Comparison of ENCODE assay signal across 17 mouse cellular contexts in genomic region chr1:36063641-36063955, GRCm38 (mm10). TPM values are rescaled to one million over a fixed set of nuclear protein-coding genes. Genes with fewer than 3 reads are reported as not detected.
A peak's percentile ranks its signal among the peaks of the same experiment; 100 is the strongest.
DNase-seq lines count a peak whose midpoint lies in the region; ATAC-seq and TF ChIP-seq lines count a peak whose summit lies in the region.
"Had no signal": no experiment of that assay in that cellular context is flagged by ENCODE, and none has a peak within 500 bp of the region (broad histone marks: within the 10 kb centered on the region; RNA-seq: fewer than 3 reads in every experiment).

No protein-coding gene starts in this region.

- peaks cover 55% of the 10 kb centered on the region for H3K4me1 ChIP-seq in heart, embryonic 12.5 days (replicated peaks)
- H3K4me1 ChIP-seq in ES-Bruce4 (ENCODE audit: control insufficient read depth, insufficient read depth, low read length), result peaks cover 18% of the 10 kb centered on the region
- H3K4me1 ChIP-seq in embryonic facial prominence, embryonic 10.5 days, result peaks cover 58% of the 10 kb centered on the region

- no peak for TF ChIP-seq CTCF in ES-Bruce4 (IDR thresholded peaks at IDR 0.05; ENCODE audit: low read depth, low read length)

- H3K27me3 ChIP-seq in heart, embryonic 12.5 days (replicated peaks), result no peaks in the 10 kb centered on the region
- H3K27me3 ChIP-seq in ES-Bruce4 (ENCODE audit: control insufficient read depth, insufficient read depth, low read length, poor library complexity, severe bottlenecking), result no peaks in the 10 kb centered on the region
- peaks cover 24% of the 10 kb centered on the region for H3K27me3 ChIP-seq in embryonic facial prominence, embryonic 10.5 days (replicated peaks; ENCODE audit: low read depth, poor library complexity, severe bottlenecking)
- H3K27me3 ChIP-seq: hindbrain, embryonic 15.5 days had no signal

- H3K9me3 ChIP-seq in heart, embryonic 12.5 days (replicated peaks), result no peaks in the 10 kb centered on the region
- H3K9me3 ChIP-seq in ES-Bruce4 (replicated peaks; ENCODE audit: control insufficient read depth, insufficient read depth, low read length, poor library complexity, severe bottlenecking), result no peaks in the 10 kb centered on the region
- no peaks in the 10 kb centered on the region for H3K9me3 ChIP-seq in embryonic facial prominence, embryonic 10.5 days
- H3K9me3 ChIP-seq: hindbrain, embryonic 15.5 days; midbrain, embryonic 13.5 days had no signal

- ATAC-seq in heart, embryonic 12.5 days (ENCODE audit: insufficient number of reproducible peaks, low FRiP score), result no peak
- ATAC-seq: intestine, embryonic 16.5 days; midbrain, embryonic 13.5 days had no signal

- H3K9ac ChIP-seq in heart, embryonic 12.5 days, result no peak overlapping the region
- H3K9ac ChIP-seq in ES-Bruce4 (ENCODE audit: low read depth, poor library complexity, severe bottlenecking), result peak overlapping the region; percentile 26; the same call in 1 of the 2 replicates
- H3K9ac ChIP-seq: hindbrain, embryonic 15.5 days had no signal

- H3K4me3 ChIP-seq in heart, embryonic 12.5 days, result no peak overlapping the region
- H3K4me3 ChIP-seq in ES-Bruce4 (ENCODE audit: low read depth, low read length), result peak overlapping the region; percentile 3; the same call in 1 of the 2 replicates
- no peak overlapping the region for H3K4me3 ChIP-seq in embryonic facial prominence, embryonic 10.5 days
- H3K4me3 ChIP-seq: hindbrain, embryonic 15.5 days; midbrain, embryonic 13.5 days had no signal

- WGBS in heart, embryonic 12.5 days, result 72% methylated on average over 2 of the region's 2 CpGs
- WGBS in embryonic facial prominence, embryonic 10.5 days, result 75% methylated on average over 2 of the region's 2 CpGs

- no peak overlapping the region for H3K4me2 ChIP-seq in heart, embryonic 12.5 days
- H3K4me2 ChIP-seq: hindbrain, embryonic 15.5 days had no signal

- no peak for TF ChIP-seq EP300 in ES-Bruce4 (IDR thresholded peaks at IDR 0.05; ENCODE audit: insufficient read depth, low read depth, low read length)

- peak; percentile 3 for DNase-seq in heart, postnatal 4 days
- DNase-seq in right cerebral cortex, postnatal 10 days (ENCODE audit: low spot score in 2 of 2), result peak; percentile 13 to 17
- DNase-seq in right cerebral cortex, adult 2 months (ENCODE audit: low spot score in 2 of 2), result no peak
- peak; percentile 7 for DNase-seq in embryonic facial prominence, embryonic 10.5 days (ENCODE audit: low spot score)
- no peak for DNase-seq in layer of hippocampus, postnatal 14 days (ENCODE audit: low spot score in 2 of 2)
- DNase-seq: adrenal gland, postnatal 36 days; kidney, adult 9 months; kidney, postnatal 14 days; lung, adult 18-20 months; right cerebral cortex, postnatal 25 days; spleen, adult 18-20 months; thymus, postnatal 14 days had no signal

- no peak for TF ChIP-seq POLR2A in ES-Bruce4 (IDR thresholded peaks at IDR 0.05; ENCODE audit: insufficient read depth, low read length)

- no peak overlapping the region for H3K27ac ChIP-seq in heart, embryonic 12.5 days (ENCODE audit: poor library complexity, severe bottlenecking)
- H3K27ac ChIP-seq in ES-Bruce4 (ENCODE audit: insufficient read depth, low read length), result peak overlapping the region; percentile 95
- H3K27ac ChIP-seq in embryonic facial prominence, embryonic 10.5 days (replicated peaks), result no peak overlapping the region
- H3K27ac ChIP-seq: hindbrain, embryonic 15.5 days; midbrain, embryonic 13.5 days had no signal

- H3K36me3 ChIP-seq in heart, embryonic 12.5 days, result no peaks in the 10 kb centered on the region
- H3K36me3 ChIP-seq in ES-Bruce4 (ENCODE audit: control insufficient read depth, insufficient read depth, low read length, poor library complexity, severe bottlenecking), result no peaks in the 10 kb centered on the region
- no peaks in the 10 kb centered on the region for H3K36me3 ChIP-seq in embryonic facial prominence, embryonic 10.5 days (replicated peaks)
- H3K36me3 ChIP-seq: hindbrain, embryonic 15.5 days; midbrain, embryonic 13.5 days had no signal

RNA-seq across cellular contexts. Expression of gene Hs6st1, which starts 4.6 kb away (rescaled TPM):
- 10 to 100 TPM; 30.0 to 33.3 TPM for total RNA-seq in heart, postnatal 4 days (2021)
- 13.0 and 15.3 TPM in 2 replicates for polyA plus RNA-seq in heart, embryonic 12.5 days (2016; fragmentation: Nextera tagmentation; extraction: Ambion mirVana)
- 75.6 and 79.2 TPM in 2 replicates for polyA plus RNA-seq in ES-Bruce4 (2011; ENCODE audit: insufficient read depth, insufficient read length, low read depth, missing spikeins)
- polyA plus RNA-seq in embryonic facial prominence, embryonic 10.5 days (2016; fragmentation: Nextera tagmentation; extraction: Ambion mirVana), result 3.9 and 4.5 TPM in 2 replicates
- 10 to 100 TPM; 44.3 to 49.6 TPM for total RNA-seq in layer of hippocampus, postnatal 14 days (2021)

Comparison
In these comparisons a context has a peak if more than half of its experiments do, and no peak if none do; other contexts are left out.
1. DNase-seq: peak in heart, postnatal 4 days (single experiment), right cerebral cortex, postnatal 10 days (2 of 2) and embryonic facial prominence, embryonic 10.5 days (single experiment); none in right cerebral cortex, adult 2 months (0 of 2) and layer of hippocampus, postnatal 14 days (0 of 2).